Mouse (Mus musculus) forebrain, embryonic 14.5 days (tissue): Measurements from ENCODE around the gene Sspo. TPM values are rescaled to one million over a fixed set of nuclear protein-coding genes. Genes with fewer than 3 reads are reported as not detected.

Source experiments
- ATAC-seq: fragments of 200-750 bp; cut with Nextera tagmentation; 2 replicates; pipeline ENCODE4 v1.8.0; 2017; ENCODE audit warnings: mild to moderate bottlenecking, moderate library complexity
- DNase-seq: peaks from one replicate; pipeline ENCODE4 v3.0.0-alpha.2; 2015; ENCODE audit warnings: low spot score
- H3K27ac ChIP-seq: fragments of 300-500 bp; sonication (generic); 2 replicates; pipeline ENCODE4 v1.5.1; 2014; ENCODE audit warnings: low read depth, mild to moderate bottlenecking, control low read depth, low read length, moderate library complexity
- H3K27me3 ChIP-seq: fragments of 300-500 bp; sonication (generic); replicated peaks from 2 replicates; pipeline ENCODE4 v1.6.1; 2014; ENCODE audit warnings: low read length, control low read depth, mixed read lengths; ENCODE audit not compliant: control insufficient read depth, insufficient read depth
- H3K36me3 ChIP-seq: fragments of 300-500 bp; sonication (generic); 2 replicates; pipeline ENCODE4 v1.6.1; 2014; ENCODE audit warnings: low read length, control low read depth; ENCODE audit not compliant: control insufficient read depth, insufficient read depth
- H3K4me1 ChIP-seq: fragments of 300-500 bp; sonication (generic); 2 replicates; pipeline ENCODE4 v1.6.1; 2014; ENCODE audit warnings: antibody characterized with exemption, low read length, control low read depth; ENCODE audit not compliant: control insufficient read depth, insufficient read depth
- H3K4me2 ChIP-seq: fragments of 300-500 bp; sonication (generic); 2 replicates; pipeline ENCODE4 v1.6.1; 2014; ENCODE audit warnings: mild to moderate bottlenecking, control low read depth, low read length
- H3K4me3 ChIP-seq: fragments of 300-500 bp; sonication (generic); 2 replicates; pipeline ENCODE4 v1.5.1; 2014; ENCODE audit warnings: low read depth, low read length, control low read depth
- H3K9ac ChIP-seq: fragments of 300-500 bp; sonication (generic); 2 replicates; pipeline ENCODE4 v1.6.1; 2014; ENCODE audit warnings: mild to moderate bottlenecking, low read length, control low read depth, moderate library complexity
- H3K9me3 ChIP-seq: fragments of 300-500 bp; sonication (generic); replicated peaks from 2 replicates; pipeline ENCODE4 v1.6.1; 2016; ENCODE audit warnings: low read length, control low read depth, mixed read lengths; ENCODE audit not compliant: control insufficient read depth
- WGBS: fragments of 180-500 bp; shearing (Covaris S2); extraction: QIAGEN DNeasy Blood & Tissue Kit; methylation state at CpG from one replicate; pipeline ENCODE4 v1.1.7; 2014; 5-methylcytosine and 5-hydroxymethylcytosine counted together
- polyA plus RNA-seq: library from polyadenylated mRNA; unstranded; fragments of >200 nt; fragmentation: Nextera tagmentation; extraction: Ambion mirVana; gene quantifications from 2 replicates; pipeline ENCODE4 v1.2.1, GENCODE M21; 2014

Gene Sspo
- polyA plus RNA-seq, 1 experiment from 2014 or later: 0.48 TPM

DNA sequence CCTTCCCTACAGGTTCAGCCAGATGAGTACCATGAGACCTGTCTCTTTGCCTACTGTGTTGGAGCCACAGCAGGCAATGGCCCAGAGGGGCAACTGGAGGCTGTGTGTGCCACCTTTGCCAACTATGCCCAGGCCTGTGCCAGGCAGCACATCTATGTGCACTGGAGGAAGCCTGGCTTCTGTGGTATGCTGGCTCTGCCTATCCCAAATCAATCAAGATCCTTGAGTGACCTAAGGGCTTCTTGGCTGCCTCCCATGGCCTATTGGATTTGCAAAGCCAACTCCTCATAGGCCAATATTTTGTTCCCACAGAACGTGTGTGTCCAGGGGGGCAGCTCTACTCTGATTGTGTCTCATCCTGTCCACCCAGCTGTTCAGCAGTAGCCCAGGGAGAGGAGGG is 4.1 kb downstream of the Sspo start:
- H3K27me3 ChIP-seq: no peaks in the 10 kb centered on the region
- no peaks in the 10 kb centered on the region for H3K9me3 ChIP-seq
- H3K4me3 ChIP-seq: no peak overlapping the region
- WGBS: 53% methylated on average over 1 of the region's 1 CpGs
- H3K36me3 ChIP-seq: no peaks in the 10 kb centered on the region
- no peaks in the 10 kb centered on the region for H3K4me1 ChIP-seq
- H3K27ac ChIP-seq: no peak overlapping the region
- DNase-seq (no peak), ATAC-seq (no peak)
- no peak overlapping the region for H3K4me2 ChIP-seq
- H3K9ac ChIP-seq: no peak overlapping the region

DNA sequence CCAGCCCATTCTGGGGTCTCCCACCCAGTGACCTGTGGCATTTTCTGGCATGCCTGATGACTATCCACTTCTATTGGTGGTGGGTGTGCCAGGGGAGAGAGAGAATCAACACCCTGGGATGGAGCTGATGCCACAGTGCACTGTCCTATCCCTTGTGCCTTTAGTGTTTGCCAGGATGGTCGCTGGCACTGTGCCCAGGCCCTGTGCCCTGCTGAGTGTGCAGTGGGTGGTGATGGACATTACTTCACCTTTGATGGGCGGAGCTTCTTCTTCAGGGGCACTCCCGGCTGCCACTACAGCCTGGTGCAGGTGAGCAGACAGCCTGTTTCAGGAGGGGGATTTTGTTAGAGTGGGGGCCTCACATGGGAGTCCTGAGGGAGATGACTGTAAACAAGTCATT is 4.7 kb downstream of the Sspo start:
- Histone ChIP-seq H3K27ac (no peak overlapping the region), H3K4me2 (no peak overlapping the region), H3K4me1 (no peaks in the 10 kb centered on the region), H3K9ac (no peak overlapping the region), H3K27me3 (no peaks in the 10 kb centered on the region), H3K9me3 (no peaks in the 10 kb centered on the region), H3K4me3 (no peak overlapping the region), H3K36me3 (no peaks in the 10 kb centered on the region)
- WGBS: 63% methylated on average over 3 of the region's 3 CpGs
- ATAC-seq (no peak), DNase-seq (no peak)

DNA sequence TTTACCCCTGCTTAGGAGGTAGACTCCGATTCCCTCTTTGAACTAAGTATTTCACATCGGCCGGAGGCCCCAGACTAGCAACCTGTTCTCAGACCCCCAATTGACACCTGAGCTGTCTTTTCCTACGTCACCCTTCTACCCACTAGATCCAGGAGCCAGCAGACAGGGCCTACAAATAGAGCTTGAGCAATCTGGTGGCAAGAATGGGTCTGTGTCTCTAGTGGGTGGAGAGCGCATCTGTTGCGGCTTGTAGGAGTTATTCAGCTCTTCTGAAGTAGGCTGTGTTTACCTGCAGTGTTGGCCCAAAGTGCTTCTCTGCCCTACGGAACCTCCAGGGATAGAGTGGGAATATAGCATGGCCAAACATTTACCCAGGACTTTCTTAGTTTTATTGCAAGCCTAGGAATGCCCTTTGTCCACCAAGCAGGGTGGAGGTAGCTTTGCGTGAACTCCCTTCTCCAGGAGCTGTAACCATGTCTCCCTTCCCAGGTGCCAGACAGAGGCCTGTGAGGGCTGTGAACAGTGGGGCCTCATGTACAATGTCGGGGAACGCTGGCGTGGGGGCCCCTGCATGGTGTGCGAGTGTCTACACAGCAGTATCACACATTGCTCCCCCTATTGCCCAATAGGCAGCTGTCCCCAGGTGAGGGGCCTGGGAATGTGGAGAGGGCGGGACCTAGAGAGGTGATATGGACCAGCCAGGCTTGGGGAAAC is 17.1 kb downstream of the Sspo start:
- ATAC-seq (no peak), DNase-seq (no peak)
- no peak overlapping the region for H3K27ac ChIP-seq
- H3K27me3 ChIP-seq: no peaks in the 10 kb centered on the region
- no peaks in the 10 kb centered on the region for H3K9me3 ChIP-seq
- no peak overlapping the region for H3K4me2 ChIP-seq
- H3K4me1 ChIP-seq: no peaks in the 10 kb centered on the region
- H3K9ac ChIP-seq: no peak overlapping the region
- H3K4me3 ChIP-seq: no peak overlapping the region
- H3K36me3 ChIP-seq: no peaks in the 10 kb centered on the region
- 94% methylated on average over 13 of the region's 13 CpGs for WGBS

DNA sequence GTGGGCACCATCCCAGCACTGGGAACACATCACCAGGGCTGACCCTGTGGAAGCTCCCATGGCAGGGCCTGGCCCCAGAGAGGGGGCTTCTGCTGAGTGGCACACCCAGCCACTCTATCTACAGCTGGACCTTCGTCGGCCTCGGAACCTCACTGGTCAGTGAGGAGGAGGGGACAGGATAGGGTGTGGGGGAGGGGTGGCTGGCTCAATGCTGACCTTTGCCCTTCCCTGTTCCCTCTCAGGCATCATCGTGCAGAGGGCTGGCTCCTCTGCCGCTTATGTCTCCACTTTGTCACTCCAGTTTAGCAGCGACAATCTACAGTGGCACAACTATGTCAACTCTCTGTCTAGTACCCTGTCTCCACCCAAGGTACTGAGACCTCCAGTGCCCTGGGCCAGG is 18.7 kb downstream of the Sspo start:
- no peak for DNase-seq
- Histone ChIP-seq H3K4me1 (no peaks in the 10 kb centered on the region), H3K4me3 (no peak overlapping the region), H3K27me3 (no peaks in the 10 kb centered on the region), H3K9ac (no peak overlapping the region), H3K4me2 (no peak overlapping the region), H3K9me3 (no peaks in the 10 kb centered on the region), H3K36me3 (no peaks in the 10 kb centered on the region), H3K27ac (no peak overlapping the region)
- WGBS: 34% methylated on average over 6 of the region's 6 CpGs
- no peak for ATAC-seq

DNA sequence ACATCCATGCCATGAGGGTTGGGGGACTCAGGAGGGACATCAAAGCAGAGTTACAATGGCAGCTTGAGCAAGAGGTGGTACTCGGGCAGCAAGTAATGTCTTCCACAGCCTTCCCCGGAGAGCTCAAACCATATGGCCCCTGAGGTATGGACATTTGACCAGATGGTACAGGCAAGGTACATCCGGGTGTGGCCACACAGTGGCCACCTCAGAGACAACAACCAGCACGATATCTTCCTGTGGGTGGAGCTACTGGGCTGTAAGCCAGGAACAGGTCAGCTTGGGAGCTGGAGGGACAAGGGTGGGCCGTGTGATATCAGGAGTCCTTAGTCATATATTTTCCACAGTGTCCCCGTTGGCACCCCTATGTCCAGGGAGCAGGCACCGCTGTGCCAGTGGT is 19.5 kb downstream of the Sspo start:
- H3K27ac ChIP-seq: no peak overlapping the region
- no peaks in the 10 kb centered on the region for H3K9me3 ChIP-seq
- 83% methylated on average over 7 of the region's 7 CpGs for WGBS
- ATAC-seq (no peak), DNase-seq (no peak)
- no peaks in the 10 kb centered on the region for H3K4me1 ChIP-seq
- no peak overlapping the region for H3K9ac ChIP-seq
- H3K27me3 ChIP-seq: no peaks in the 10 kb centered on the region
- H3K4me2 ChIP-seq: no peak overlapping the region
- H3K36me3 ChIP-seq: no peaks in the 10 kb centered on the region
- H3K4me3 ChIP-seq: no peak overlapping the region

DNA sequence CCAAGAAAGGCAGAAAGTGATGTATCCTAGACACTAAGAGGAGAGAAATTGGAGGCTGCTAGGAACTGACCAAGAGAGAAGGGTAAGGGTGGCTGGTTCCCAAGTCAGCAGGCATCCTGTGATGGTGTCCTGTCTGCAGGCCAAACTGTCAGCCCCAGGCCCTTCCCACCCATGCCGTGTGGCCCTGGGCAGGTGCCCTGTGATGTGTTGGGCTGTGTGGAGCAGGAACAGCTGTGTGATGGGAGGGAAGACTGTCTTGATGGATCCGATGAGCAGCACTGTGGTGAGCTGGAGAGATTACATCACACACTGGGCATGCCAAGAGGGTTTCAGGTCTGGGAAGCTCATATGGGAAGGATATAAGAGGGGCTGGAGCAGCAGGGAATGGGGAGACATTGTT is 22.7 kb downstream of the Sspo start:
- no peaks in the 10 kb centered on the region for H3K4me1 ChIP-seq
- no peak overlapping the region for H3K27ac ChIP-seq
- no peak for ATAC-seq
- no peaks in the 10 kb centered on the region for H3K27me3 ChIP-seq
- no peak overlapping the region for H3K4me2 ChIP-seq
- H3K4me3 ChIP-seq: no peak overlapping the region
- no peaks in the 10 kb centered on the region for H3K36me3 ChIP-seq
- 98% methylated on average over 2 of the region's 2 CpGs for WGBS
- no peak overlapping the region for H3K9ac ChIP-seq
- no peaks in the 10 kb centered on the region for H3K9me3 ChIP-seq
- no peak for DNase-seq

DNA sequence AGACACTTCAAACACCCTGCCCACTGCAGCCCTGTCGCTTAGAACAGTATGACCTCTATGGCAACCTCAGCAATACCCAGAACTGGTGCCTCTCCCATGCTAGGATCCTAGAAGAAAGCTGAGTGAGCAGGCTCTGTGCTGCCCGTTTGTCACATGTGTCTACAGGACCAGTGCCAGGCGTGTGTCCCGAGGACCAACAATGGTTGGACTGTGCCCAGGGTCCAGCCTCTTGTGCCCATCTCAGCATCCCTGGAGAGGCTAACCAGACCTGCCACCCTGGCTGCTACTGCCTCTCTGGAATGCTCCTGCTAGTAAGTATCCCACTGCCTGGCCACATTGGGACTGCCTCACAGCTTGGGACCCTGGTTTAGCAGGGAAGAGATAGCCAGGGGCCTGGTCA is 30.4 kb downstream of the Sspo start:
- H3K27me3 ChIP-seq: no peaks in the 10 kb centered on the region
- DNase-seq (no peak), ATAC-seq (no peak)
- WGBS: 80% methylated on average over 4 of the region's 4 CpGs
- H3K4me2 ChIP-seq: no peak overlapping the region
- no peak overlapping the region for H3K9ac ChIP-seq
- H3K4me1 ChIP-seq: no peaks in the 10 kb centered on the region
- no peaks in the 10 kb centered on the region for H3K9me3 ChIP-seq
- H3K36me3 ChIP-seq: no peaks in the 10 kb centered on the region
- no peak overlapping the region for H3K27ac ChIP-seq
- H3K4me3 ChIP-seq: no peak overlapping the region

DNA sequence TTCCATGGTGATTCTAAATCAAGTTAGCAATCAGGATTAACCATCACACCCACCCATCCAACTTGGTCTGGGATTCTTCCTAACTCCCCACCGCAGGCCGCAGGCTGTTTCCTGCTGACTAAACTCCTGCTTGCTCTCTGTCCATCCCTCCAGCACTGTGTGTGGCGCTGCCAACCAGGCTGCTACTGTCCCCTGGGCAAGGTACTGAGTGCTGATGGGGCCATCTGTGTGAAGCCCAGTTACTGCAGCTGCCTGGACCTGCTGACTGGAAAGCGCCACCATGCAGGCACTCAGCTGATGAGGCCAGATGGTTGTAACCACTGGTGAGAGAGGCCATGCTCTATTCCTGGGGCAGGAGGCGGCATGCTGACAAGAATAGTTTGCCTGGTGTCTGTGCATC is 34.5 kb downstream of the Sspo start:
- Histone ChIP-seq H3K4me3 (no peak overlapping the region), H3K9me3 (no peaks in the 10 kb centered on the region), H3K4me1 (no peaks in the 10 kb centered on the region), H3K36me3 (no peaks in the 10 kb centered on the region), H3K27me3 (no peaks in the 10 kb centered on the region), H3K9ac (no peak overlapping the region), H3K27ac (no peak overlapping the region), H3K4me2 (no peak overlapping the region)
- no peak for ATAC-seq
- WGBS: 72% methylated on average over 5 of the region's 5 CpGs
- no peak for DNase-seq

DNA sequence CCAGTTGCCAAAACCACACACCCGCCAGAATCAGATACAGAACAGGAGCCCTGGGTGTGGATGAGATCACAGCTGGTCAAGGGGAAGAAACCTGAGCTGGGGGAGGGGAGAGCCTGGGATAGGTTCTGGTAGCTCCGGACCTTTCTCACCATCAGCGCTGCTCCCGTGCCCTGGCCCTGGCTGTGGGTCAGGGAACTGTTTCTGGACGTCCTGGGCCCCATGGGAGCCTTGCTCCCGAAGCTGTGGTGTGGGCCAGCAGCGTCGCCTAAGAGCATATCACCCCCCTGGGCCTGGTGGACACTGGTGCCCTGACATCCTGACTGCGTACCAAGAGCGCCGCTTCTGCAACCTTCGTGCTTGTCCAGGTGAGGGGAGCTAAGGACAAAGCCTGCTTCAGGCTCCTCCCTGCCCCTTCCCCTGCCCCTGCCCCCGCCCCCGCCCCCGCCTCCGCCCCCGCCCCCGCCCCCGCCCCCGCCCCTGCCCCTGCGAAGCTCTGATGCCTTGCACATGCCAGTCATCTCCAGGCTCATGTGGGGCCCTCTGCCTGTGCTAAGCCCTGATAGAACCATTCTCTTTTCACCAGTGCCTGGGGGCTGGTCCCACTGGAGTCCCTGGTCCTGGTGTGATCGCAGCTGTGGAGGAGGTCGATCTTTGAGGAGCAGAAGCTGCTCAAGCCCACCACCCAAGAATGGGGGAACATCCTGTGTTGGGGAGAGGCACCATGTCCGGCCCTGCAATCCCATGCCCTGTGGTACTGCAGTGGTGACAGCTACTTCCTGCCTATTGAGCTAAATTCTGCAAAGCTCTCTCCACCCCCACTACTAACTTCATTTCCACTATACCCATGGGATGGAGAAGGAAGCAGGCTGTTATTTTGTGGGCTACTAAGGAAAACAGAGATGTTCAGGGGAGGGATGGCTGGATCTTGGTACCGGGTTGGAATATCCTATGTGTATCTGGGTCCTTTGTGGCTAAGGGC is 40.0 kb downstream of the Sspo start:
- Histone ChIP-seq H3K27ac (no peak overlapping the region; the same call in 1 of the 2 replicates), H3K36me3 (no peaks in the 10 kb centered on the region), H3K27me3 (no peaks in the 10 kb centered on the region), H3K4me2 (peak overlapping the region; percentile 35), H3K4me3 (no peak overlapping the region), H3K4me1 (no peaks in the 10 kb centered on the region), H3K9me3 (no peaks in the 10 kb centered on the region), H3K9ac (no peak overlapping the region)
- ATAC-seq: peak; percentile 18; the same call in 1 of the 2 replicates
- 17% methylated on average over 18 of the region's 25 CpGs for WGBS
- no peak for DNase-seq
